ENCODE assay signal across 13 mouse cellular contexts in genomic region chr15:8582676-8583075, GRCm38 (mm10).
"Had no signal": no experiment of that assay in that cellular context is flagged by ENCODE, and none has a peak within 500 bp of the region (broad histone marks: within the 10 kb centered on the region; RNA-seq: fewer than 3 reads in every experiment).

No protein-coding gene starts in this region.

- DNase-seq: kidney, postnatal 10 days; lung, adult 2 months; lung, postnatal 10 days; lung, postnatal 4 days; right cerebral cortex, postnatal 4 days; spleen, adult 18-20 months; thymus, adult 18-20 months; thymus, postnatal 14 days had no signal

- H3K4me2 ChIP-seq: liver, embryonic 11.5 days; liver, embryonic 15.5 days had no signal

- H3K9me3 ChIP-seq: limb, embryonic 10.5 days; liver, embryonic 15.5 days; midbrain, embryonic 10.5 days had no signal

- H3K9ac ChIP-seq: liver, embryonic 15.5 days had no signal

- H3K27me3 ChIP-seq: liver, embryonic 15.5 days had no signal

- H3K36me3 ChIP-seq: limb, embryonic 10.5 days; liver, embryonic 15.5 days; midbrain, embryonic 10.5 days had no signal

- H3K4me1 ChIP-seq: liver, embryonic 15.5 days had no signal

- ATAC-seq: midbrain, embryonic 16.5 days had no signal

- H3K4me3 ChIP-seq: limb, embryonic 10.5 days; liver, embryonic 15.5 days; midbrain, embryonic 10.5 days had no signal

- H3K27ac ChIP-seq: limb, embryonic 10.5 days; liver, embryonic 15.5 days; midbrain, embryonic 10.5 days had no signal
